Comparison of ENCODE assay signal across 8 mouse cellular contexts in genomic region chr9:46442739-46443181, GRCm38 (mm10).
DNase-seq lines count a peak whose midpoint lies in the region; ATAC-seq lines count a peak whose summit lies in the region.

No protein-coding gene starts in this region.

- 2% methylated on average over 19 of the region's 19 CpGs for WGBS in kidney, embryonic 14.5 days
- 1% methylated on average over 19 of the region's 19 CpGs for WGBS in hindbrain, embryonic 16.5 days
- WGBS in neural tube, embryonic 11.5 days = under 1% methylated on average over 19 of the region's 19 CpGs

- H3K4me2 ChIP-seq in kidney, embryonic 14.5 days (replicated peaks; ENCODE audit: low read depth, low read length) = peak overlapping the region; percentile 48
- peak overlapping the region; percentile 56 for H3K4me2 ChIP-seq in hindbrain, embryonic 16.5 days (ENCODE audit: low read length)
- H3K4me2 ChIP-seq in neural tube, embryonic 11.5 days (ENCODE audit: low read depth) = peak overlapping the region; percentile 38

- H3K27me3 ChIP-seq in kidney, embryonic 14.5 days (ENCODE audit: control insufficient read depth, insufficient read depth, low read length) = peaks cover 32% of the 10 kb centered on the region
- peaks cover 14% of the 10 kb centered on the region; the same call in 1 of the 2 replicates for H3K27me3 ChIP-seq in hindbrain, embryonic 16.5 days (replicated peaks; ENCODE audit: control insufficient read depth, insufficient read depth, low read length)
- H3K27me3 ChIP-seq in neural tube, embryonic 11.5 days (ENCODE audit: control insufficient read depth, insufficient read depth, low read length) = peaks cover 18% of the 10 kb centered on the region

- H3K4me3 ChIP-seq in kidney, embryonic 14.5 days (ENCODE audit: low read length) = peak overlapping the region; percentile 33
- H3K4me3 ChIP-seq in hindbrain, embryonic 16.5 days (ENCODE audit: low read length) = peak overlapping the region; percentile 25
- H3K4me3 ChIP-seq in neural tube, embryonic 11.5 days (ENCODE audit: low read depth, low read length) = peak overlapping the region; percentile 17

- 0 out of 2 replicates have a peak, but pooled peaks cover 11% of the 10 kb centered on the region for H3K4me1 ChIP-seq in kidney, embryonic 14.5 days (ENCODE audit: control insufficient read depth, insufficient read depth, low read length)
- peaks cover 15% of the 10 kb centered on the region for H3K4me1 ChIP-seq in hindbrain, embryonic 16.5 days (ENCODE audit: control insufficient read depth, insufficient read depth, low read depth, low read length)
- H3K4me1 ChIP-seq in neural tube, embryonic 11.5 days (ENCODE audit: control insufficient read depth, insufficient read depth, low read length) = peaks cover 5% of the 10 kb centered on the region

- no peak overlapping the region for H3K27ac ChIP-seq in kidney, embryonic 14.5 days (ENCODE audit: low read depth, low read length)
- H3K27ac ChIP-seq in hindbrain, embryonic 16.5 days (ENCODE audit: low read depth, low read length) = no peak overlapping the region
- no peak overlapping the region for H3K27ac ChIP-seq in neural tube, embryonic 11.5 days (ENCODE audit: low read depth, low read length)

- no peak for DNase-seq in kidney, adult 9 months
- peak; percentile 59 for DNase-seq in embryo, embryonic 11 days
- peak; percentile 60 for DNase-seq in neural tube, embryonic 11.5 days (ENCODE audit: low spot score)
- DNase-seq in spleen, postnatal 36 days (ENCODE audit: low spot score in 2 of 2) = no peak
- no peak for DNase-seq in right cerebral cortex, adult 2 months (ENCODE audit: low spot score in 2 of 2)
- no peak for DNase-seq in cerebellum, adult 9-11 months

- H3K9ac ChIP-seq in kidney, embryonic 14.5 days (ENCODE audit: low read depth, low read length) = no peak overlapping the region
- peak overlapping the region; percentile 18; the same call in 1 of the 2 replicates for H3K9ac ChIP-seq in hindbrain, embryonic 16.5 days (ENCODE audit: low read depth, low read length)
- H3K9ac ChIP-seq in neural tube, embryonic 11.5 days (ENCODE audit: low read length) = no peak overlapping the region

- ATAC-seq in kidney, embryonic 14.5 days (ENCODE audit: low FRiP score, low TSS enrichment) = peak; percentile 17; the same call in 1 of the 2 replicates
- peak; percentile 54; the same call in 1 of the 2 replicates for ATAC-seq in hindbrain, embryonic 16.5 days
- ATAC-seq in neural tube, embryonic 11.5 days (ENCODE audit: insufficient read depth, low FRiP score, low TSS enrichment) = no peak

- H3K9me3 ChIP-seq in kidney, embryonic 14.5 days (ENCODE audit: control insufficient read depth, low read length) = no peaks in the 10 kb centered on the region
- H3K9me3 ChIP-seq in hindbrain, embryonic 16.5 days (ENCODE audit: control insufficient read depth, low read length) = no peaks in the 10 kb centered on the region
- no peaks in the 10 kb centered on the region for H3K9me3 ChIP-seq in neural tube, embryonic 11.5 days (ENCODE audit: control insufficient read depth, low read length)

- no peaks in the 10 kb centered on the region for H3K36me3 ChIP-seq in kidney, embryonic 14.5 days (ENCODE audit: control insufficient read depth, insufficient read depth, low read length)
- no peaks in the 10 kb centered on the region for H3K36me3 ChIP-seq in hindbrain, embryonic 16.5 days (ENCODE audit: control insufficient read depth, insufficient read depth, low read length)
- H3K36me3 ChIP-seq in neural tube, embryonic 11.5 days (ENCODE audit: control insufficient read depth, insufficient read depth, low read length) = no peaks in the 10 kb centered on the region

Comparison
In these comparisons a context has a peak if more than half of its experiments do, and no peak if none do; other contexts are left out.
1. DNase-seq: peak in embryo, embryonic 11 days (single experiment) and neural tube, embryonic 11.5 days (single experiment); none in kidney, adult 9 months (single experiment), spleen, postnatal 36 days (0 of 2), right cerebral cortex, adult 2 months (0 of 2) and cerebellum, adult 9-11 months (single experiment).
2. Peak in every context shown above with its lines, with median percentiles within 50 percentile points of each other: H3K4me2 ChIP-seq and H3K4me3 ChIP-seq.